Mouse (Mus musculus) heart, adult 2 months (tissue): ENCODE measurements around the gene Lsp1. TPM values are rescaled to one million over a fixed set of nuclear protein-coding genes. Genes with fewer than 3 reads are reported as not detected.

Source experiments
- DNase-seq, 2 experiments: peaks; one replicate each; pipeline ENCODE4 v3.0.0; 2021
- H3K27ac ChIP-seq: fragments of 200-600 bp; 2 replicates; pipeline ENCODE4 v1.8.1; 2022
- H3K27me3 ChIP-seq: fragments of 200-500 bp; 2 replicates; pipeline ENCODE4 v1.6.1; 2012; ENCODE audit warnings: mild to moderate bottlenecking, low read length, inconsistent platforms, mixed read lengths; ENCODE audit not compliant: control insufficient read depth, insufficient read depth
- H3K36me3 ChIP-seq: fragments of 200-500 bp; 2 replicates; pipeline ENCODE4 v1.6.1; 2012; ENCODE audit warnings: low read length, inconsistent platforms; ENCODE audit not compliant: control insufficient read depth, insufficient read depth
- H3K4me1 ChIP-seq: fragments of 200-500 bp; 2 replicates; pipeline ENCODE4 v1.6.1; 2011; ENCODE audit warnings: low read length; ENCODE audit not compliant: control insufficient read depth, insufficient read depth
- H3K4me3 ChIP-seq: fragments of 200-600 bp; 2 replicates; pipeline ENCODE4 v1.8.1; 2022
- H3K79me2 ChIP-seq: fragments of 200-500 bp; replicated peaks from 2 replicates; pipeline ENCODE4 v1.6.1; 2012; ENCODE audit warnings: mild to moderate bottlenecking, inconsistent platforms, low read length, moderate library complexity, mixed read lengths; ENCODE audit not compliant: control insufficient read depth, insufficient read depth
- H3K9ac ChIP-seq: fragments of 200-500 bp; 2 replicates; pipeline ENCODE4 v1.6.1; 2012; ENCODE audit warnings: low read depth, mild to moderate bottlenecking, control low read depth, inconsistent platforms, low read length, mixed read lengths
- CTCF ChIP-seq: fragments of 200-600 bp; IDR thresholded peaks from 2 replicates; pipeline ENCODE4 v1.8.1; 2022; ENCODE audit warnings: antibody characterized with exemption, mild to moderate bottlenecking, moderate library complexity
- EP300 ChIP-seq: fragments of 200-500 bp; IDR thresholded peaks from 2 replicates; pipeline ENCODE4 v1.6.1; 2011; ENCODE audit warnings: low read depth, low read length, control low read depth; ENCODE audit not compliant: insufficient read depth
- POLR2A ChIP-seq: fragments of 200-500 bp; IDR thresholded peaks from 2 replicates; pipeline ENCODE4 v1.6.1; 2011; ENCODE audit warnings: mild to moderate bottlenecking, low read depth, low read length, control low read depth; ENCODE audit not compliant: insufficient read depth
- WGBS: fragments of 180-500 bp; shearing (Covaris S2); methylation state at CpG from one replicate; pipeline ENCODE4 v1.1.7; 2018; 5-methylcytosine and 5-hydroxymethylcytosine counted together
- intact Hi-C: fragments of 180-260 bp; cut with DNase I; formaldehyde crosslinking; loops from one replicate; pipeline ENCODE4 v1.15.1; 2025
- polyA plus RNA-seq: library from polyadenylated mRNA; depleted of rRNA; stranded (reverse); fragments of >200 nt; gene quantifications from 2 replicates; pipeline ENCODE4 v1.2.3, GENCODE M21; 2012; rRNA removed
- total RNA-seq, 2 experiments: library from RNA; stranded (reverse); gene quantifications; 2 replicates each; pipeline ENCODE4 v1.2.3; 2021

Lsp1 gene
- total and polyA plus RNA-seq, 3 experiments, result 28.4 to 96.6 (median 35.0) TPM

GRCm38 (mm10) chr7:142539828-142540227 lies 79.2 kb downstream of the Lsp1 start:
- Histone ChIP-seq H3K4me1 (no peaks in the 10 kb centered on the region), H3K27me3 (no peaks in the 10 kb centered on the region), H3K4me3 (no peak overlapping the region), H3K36me3 (no peaks in the 10 kb centered on the region), H3K79me2 (no peaks in the 10 kb centered on the region), H3K9ac (no peak overlapping the region), H3K27ac (no peak overlapping the region)
- WGBS, result 80% methylated on average over 8 of the region's 8 CpGs
- DNase-seq, result no peak
- intact Hi-C loops, result loop anchor here (5.0 kb wide), 2 partner anchors 42 to 137 kb away; no protein-coding TSS in a partner anchor
- TF ChIP-seq CTCF (no peak), EP300 (no peak), POLR2A (no peak)

GRCm38 (mm10) chr7:142542771-142543303 lies 82.2 kb downstream of the Lsp1 start:
- H3K27me3 ChIP-seq, result no peaks in the 10 kb centered on the region
- H3K36me3 ChIP-seq, result no peaks in the 10 kb centered on the region
- no peaks in the 10 kb centered on the region for H3K4me1 ChIP-seq
- H3K4me3 ChIP-seq, result no peak overlapping the region
- no peak overlapping the region for H3K27ac ChIP-seq
- 74% methylated on average over 11 of the region's 11 CpGs for WGBS
- no peaks in the 10 kb centered on the region for H3K79me2 ChIP-seq
- intact Hi-C loops, result no loop called here
- DNase-seq, result no peak
- TF ChIP-seq CTCF (no peak), EP300 (no peak), POLR2A (no peak)
- H3K9ac ChIP-seq, result no peak overlapping the region

Other genes with a start within 250 kb of the Lsp1 start
- not detected for gene Gm7579, start 248.9 kb upstream of the Lsp1 start, total RNA-seq
- gene Gm7579, start 248.9 kb upstream of the Lsp1 start, polyA plus RNA-seq, result not detected in 2 replicates
- gene Krtap5-5, start 230.8 kb upstream of the Lsp1 start, total RNA-seq, result not detected
- gene Krtap5-5, start 230.8 kb upstream of the Lsp1 start, polyA plus RNA-seq, result not detected in 2 replicates
- gene Gm40460, start 219.7 kb upstream of the Lsp1 start, total RNA-seq, result not detected
- not detected in 2 replicates for gene Gm40460, start 219.7 kb upstream of the Lsp1 start, polyA plus RNA-seq
- gene Gm2431, start 202.5 kb upstream of the Lsp1 start, total RNA-seq, result not detected
- not detected in 2 replicates for gene Gm2431, start 202.5 kb upstream of the Lsp1 start, polyA plus RNA-seq
- gene Gm4559, start 186.4 kb upstream of the Lsp1 start, total RNA-seq, result not detected
- not detected in 2 replicates for gene Gm4559, start 186.4 kb upstream of the Lsp1 start, polyA plus RNA-seq
- not detected for gene Krtap5-1, start 163.7 kb upstream of the Lsp1 start, total RNA-seq
- not detected in 2 replicates for gene Krtap5-1, start 163.7 kb upstream of the Lsp1 start, polyA plus RNA-seq
- not detected for gene Krtap5-4, start 157.3 kb upstream of the Lsp1 start, total RNA-seq
- not detected in 2 replicates for gene Krtap5-4, start 157.3 kb upstream of the Lsp1 start, polyA plus RNA-seq
- 1 to 10 TPM; 2.2 to 3.6 TPM for gene Ifitm10, start 87.1 kb upstream of the Lsp1 start, total RNA-seq
- 4.9 and 6.4 TPM in 2 replicates for gene Ifitm10, start 87.1 kb upstream of the Lsp1 start, polyA plus RNA-seq
- gene Gm49369, start 78.1 kb upstream of the Lsp1 start, total RNA-seq, result 1 to 10 TPM; 3.5 to 4.9 TPM
- 0.23 TPM in 1 of 2 replicates, not detected in the other for gene Gm49369, start 78.1 kb upstream of the Lsp1 start, polyA plus RNA-seq
- 100 to 1,000 TPM; 883 to 991 TPM for gene Ctsd, start 72.8 kb upstream of the Lsp1 start, total RNA-seq
- gene Ctsd, start 72.8 kb upstream of the Lsp1 start, polyA plus RNA-seq, result 1,120 and 1,462 TPM in 2 replicates
- gene Syt8, start 26.0 kb upstream of the Lsp1 start, total RNA-seq, result not detected
- gene Syt8, start 26.0 kb upstream of the Lsp1 start, polyA plus RNA-seq, result not detected in 2 replicates
- gene Tnni2, start 19.0 kb upstream of the Lsp1 start, total RNA-seq, result 1 to 10 TPM; 2.7 to 3.0 TPM
- gene Tnni2, start 19.0 kb upstream of the Lsp1 start, polyA plus RNA-seq, result 5.9 and 7.5 TPM in 2 replicates
- gene Tnnt3, start 38.0 kb downstream of the Lsp1 start, total RNA-seq, result 1 to 10 TPM; 1.1 to 1.3 TPM
- 1.8 TPM in 1 of 2 replicates, not detected in the other for gene Tnnt3, start 38.0 kb downstream of the Lsp1 start, polyA plus RNA-seq
- 1 to 10 TPM in 1 of 2 experiments, under 1 TPM in 1; 0.89 to 2.1 TPM for gene Mrpl23, start 71.9 kb downstream of the Lsp1 start, total RNA-seq
- 12.8 and 18.0 TPM in 2 replicates for gene Mrpl23, start 71.9 kb downstream of the Lsp1 start, polyA plus RNA-seq
- gene Igf2, start 206.0 kb downstream of the Lsp1 start, total RNA-seq, result 10 to 100 TPM; 60.0 to 75.2 TPM
- gene Igf2, start 206.0 kb downstream of the Lsp1 start, polyA plus RNA-seq, result 64.5 and 80.0 TPM in 2 replicates
- gene Gm49394, start 209.1 kb downstream of the Lsp1 start, total RNA-seq, result not detected
- not detected in 2 replicates for gene Gm49394, start 209.1 kb downstream of the Lsp1 start, polyA plus RNA-seq